Mouse (Mus musculus) G1E (cell line): ENCODE measurements around the gene Pqlc2.

Experiments used
- CTCF ChIP-seq: IDR thresholded peaks from 2 replicates; pipeline ENCODE4 v1.5.1; 2012; ENCODE audit warnings: low read depth, low read length, inconsistent platforms, mixed read lengths
- GATA1 ChIP-seq: IDR thresholded peaks from 2 replicates; pipeline ENCODE4 v1.6.1; 2012; ENCODE audit warnings: borderline replicate concordance, low read length, inconsistent platforms, mixed read lengths
- POLR2AphosphoS5 ChIP-seq: IDR thresholded peaks from 2 replicates; pipeline ENCODE4 v1.6.1; 2012; ENCODE audit warnings: low read depth, low read length, inconsistent platforms; ENCODE audit not compliant: insufficient replicate concordance
- TAL1 ChIP-seq: conservative IDR thresholded peaks from 2 replicates; pipeline ENCODE4 v1.6.1; 2012; ENCODE audit warnings: low read depth, low read length, inconsistent platforms, mixed read lengths

GRCm38 (mm10) chr4:139280530-139280929 is 30.0 kb downstream of the Pqlc2 start:
- TF ChIP-seq GATA1 (no peak), CTCF (no peak), TAL1 (no peak), POLR2AphosphoS5 (no peak)
